Mouse (Mus musculus) intestine, postnatal 0 days (tissue): ENCODE data around the gene Vcl. TPM values are rescaled to one million over a fixed set of nuclear protein-coding genes. Genes with fewer than 3 reads are reported as not detected.

ENCODE experiments used
- ATAC-seq: fragments of 200-750 bp; cut with Nextera tagmentation; 2 replicates; pipeline ENCODE4 v1.8.0; 2017; ENCODE audit warnings: mild to moderate bottlenecking, moderate TSS enrichment, moderate library complexity
- H3K27ac ChIP-seq: fragments of 300-500 bp; sonication (generic); 2 replicates; pipeline ENCODE4 v1.5.1; 2014; ENCODE audit warnings: mild to moderate bottlenecking, low read depth, low read length, moderate library complexity
- H3K27me3 ChIP-seq: fragments of 300-500 bp; sonication (generic); replicated peaks from 2 replicates; pipeline ENCODE4 v1.6.1; 2014; ENCODE audit warnings: low read length, mixed read lengths; ENCODE audit not compliant: control insufficient read depth, insufficient read depth
- H3K36me3 ChIP-seq: fragments of 300-500 bp; sonication (generic); 2 replicates; pipeline ENCODE4 v1.6.1; 2014; ENCODE audit warnings: mild to moderate bottlenecking, moderate library complexity; ENCODE audit not compliant: control insufficient read depth, insufficient read depth
- H3K4me1 ChIP-seq: fragments of 300-500 bp; sonication (generic); replicated peaks from 2 replicates; pipeline ENCODE4 v1.6.1; 2014; ENCODE audit warnings: antibody characterized with exemption, low read length, mixed read lengths; ENCODE audit not compliant: control insufficient read depth, insufficient read depth
- H3K4me2 ChIP-seq: fragments of 300-500 bp; sonication (generic); replicated peaks from 2 replicates; pipeline ENCODE4 v1.6.1; 2014; ENCODE audit warnings: low read depth, mild to moderate bottlenecking, moderate library complexity
- H3K4me3 ChIP-seq: fragments of 300-500 bp; sonication (generic); 2 replicates; pipeline ENCODE4 v1.5.1; 2014; ENCODE audit warnings: low read depth, low read length
- H3K9ac ChIP-seq: fragments of 300-500 bp; sonication (generic); 2 replicates; pipeline ENCODE4 v1.6.1; 2014; ENCODE audit warnings: mild to moderate bottlenecking, low read depth, low read length
- H3K9me3 ChIP-seq: fragments of 300-500 bp; sonication (generic); 2 replicates; pipeline ENCODE4 v1.6.1; 2016; ENCODE audit warnings: mixed run types; ENCODE audit not compliant: control insufficient read depth
- CTCF ChIP-seq: sonication (generic); IDR thresholded peaks from 2 replicates; pipeline ENCODE4 v1.5.1; 2016; ENCODE audit warnings: low read depth, mild to moderate bottlenecking, control low read depth, antibody characterized with exemption, moderate library complexity
- WGBS: fragments of 180-500 bp; shearing (Covaris S2); extraction: QIAGEN DNeasy Blood & Tissue Kit; methylation state at CpG from one replicate; pipeline ENCODE4 v1.1.7; 2014; 5-methylcytosine and 5-hydroxymethylcytosine counted together
- polyA plus RNA-seq: library from polyadenylated mRNA; unstranded; fragments of >200 nt; fragmentation: Nextera tagmentation; extraction: Ambion mirVana; gene quantifications from 2 replicates; pipeline ENCODE4 v1.2.1, GENCODE M21; 2015

Gene Vcl
- polyA plus RNA-seq, 1 experiment from 2014 or later = 33.9 TPM

- no peaks in the 10 kb centered on the region for H3K27me3 ChIP-seq
- ATAC-seq = no peak
- H3K9me3 ChIP-seq = no peaks in the 10 kb centered on the region
- no peak overlapping the region for H3K27ac ChIP-seq
- H3K4me3 ChIP-seq = no peak overlapping the region
- H3K4me2 ChIP-seq = no peak overlapping the region
- H3K4me1 ChIP-seq = no peaks in the 10 kb centered on the region; the same call in 1 of the 2 replicates
- no peak overlapping the region for H3K9ac ChIP-seq
- H3K36me3 ChIP-seq = 0 out of 2 replicates have a peak, but pooled peaks cover 3% of the 10 kb centered on the region
- 91% methylated on average over 9 of the region's 9 CpGs for WGBS
- no peak for TF ChIP-seq CTCF
Measured at GRCm38 (mm10) chr14:20970927-20971326, 41.7 kb downstream of the Vcl start.

- no peak for TF ChIP-seq CTCF
- Histone ChIP-seq H3K27ac (peak overlapping the region; percentile 15; the same call in 1 of the 2 replicates), H3K36me3 (no peaks in the 10 kb centered on the region), H3K9ac (no peak overlapping the region), H3K9me3 (no peaks in the 10 kb centered on the region), H3K4me3 (no peak overlapping the region), H3K4me1 (no peaks in the 10 kb centered on the region; the same call in 1 of the 2 replicates), H3K4me2 (no peak overlapping the region), H3K27me3 (no peaks in the 10 kb centered on the region)
- ATAC-seq = peak; percentile 89
Measured at GRCm38 (mm10) chr14:20973821-20974220, 44.6 kb downstream of the Vcl start.

- no peak overlapping the region for H3K27ac ChIP-seq
- no peak overlapping the region for H3K4me3 ChIP-seq
- TF ChIP-seq CTCF = no peak
- no peak overlapping the region for H3K4me2 ChIP-seq
- ATAC-seq = no peak
- H3K36me3 ChIP-seq = no peaks in the 10 kb centered on the region
- 41% methylated on average over 1 of the region's 1 CpGs for WGBS
- no peak overlapping the region for H3K9ac ChIP-seq
- no peaks in the 10 kb centered on the region for H3K4me1 ChIP-seq
- H3K9me3 ChIP-seq = no peaks in the 10 kb centered on the region
- H3K27me3 ChIP-seq = no peaks in the 10 kb centered on the region
Measured at GRCm38 (mm10) chr14:20976741-20977140, 47.5 kb downstream of the Vcl start.

GRCm38 (mm10) chr14:20977726-20978125 is 48.5 kb downstream of the Vcl start:
- no peak for TF ChIP-seq CTCF
- 73% methylated on average over 2 of the region's 2 CpGs for WGBS
- Histone ChIP-seq H3K27me3 (no peaks in the 10 kb centered on the region), H3K9me3 (no peaks in the 10 kb centered on the region), H3K9ac (no peak overlapping the region), H3K4me1 (no peaks in the 10 kb centered on the region), H3K4me2 (no peak overlapping the region), H3K27ac (no peak overlapping the region), H3K36me3 (peaks cover 4% of the 10 kb centered on the region; the same call in 1 of the 2 replicates), H3K4me3 (no peak overlapping the region)
- ATAC-seq = no peak

- Histone ChIP-seq H3K9ac (no peak overlapping the region), H3K4me2 (no peak overlapping the region), H3K4me1 (no peaks in the 10 kb centered on the region), H3K27me3 (no peaks in the 10 kb centered on the region), H3K36me3 (peaks cover 24% of the 10 kb centered on the region), H3K9me3 (no peaks in the 10 kb centered on the region), H3K27ac (no peak overlapping the region), H3K4me3 (no peak overlapping the region)
- no peak for ATAC-seq
- 42% methylated on average over 2 of the region's 2 CpGs for WGBS
- TF ChIP-seq CTCF = no peak
Measured at GRCm38 (mm10) chr14:20983832-20984231, 54.6 kb downstream of the Vcl start.

- 43% methylated on average over 3 of the region's 3 CpGs for WGBS
- no peaks in the 10 kb centered on the region for H3K9me3 ChIP-seq
- H3K36me3 ChIP-seq = peaks cover 24% of the 10 kb centered on the region
- H3K4me1 ChIP-seq = no peaks in the 10 kb centered on the region
- no peaks in the 10 kb centered on the region for H3K27me3 ChIP-seq
- TF ChIP-seq CTCF = no peak
- ATAC-seq = no peak
- H3K4me3 ChIP-seq = no peak overlapping the region
- H3K9ac ChIP-seq = no peak overlapping the region
- no peak overlapping the region for H3K27ac ChIP-seq
- no peak overlapping the region for H3K4me2 ChIP-seq
Measured at GRCm38 (mm10) chr14:20985482-20985881, 56.3 kb downstream of the Vcl start.

- Histone ChIP-seq H3K9me3 (no peaks in the 10 kb centered on the region), H3K4me1 (no peaks in the 10 kb centered on the region), H3K27ac (peak overlapping the region; percentile 46; the same call in 1 of the 2 replicates), H3K27me3 (no peaks in the 10 kb centered on the region), H3K4me2 (no peak overlapping the region), H3K9ac (no peak overlapping the region), H3K4me3 (no peak overlapping the region), H3K36me3 (peaks cover 28% of the 10 kb centered on the region)
- 48% methylated on average over 1 of the region's 1 CpGs for WGBS
- ATAC-seq = peak; percentile 77
- no peak for TF ChIP-seq CTCF
Measured at GRCm38 (mm10) chr14:20991492-20991891, 62.3 kb downstream of the Vcl start.
